Mouse (Mus musculus) layer of hippocampus, postnatal 10 days (tissue): ENCODE measurements around the gene Mmd. TPM values are rescaled to one million over a fixed set of nuclear protein-coding genes. Genes with fewer than 3 reads are reported as not detected.
"Not testable (repeated sequence)": the region's sequence is repeated elsewhere in the genome, so short reads cannot be mapped to it uniquely, and the experiment has no call there.

Experiments
- DNase-seq, 2 experiments: peaks; one replicate each; pipeline ENCODE4 v3.0.0; 2021; ENCODE audit warnings: low spot score in 2 of 2
- total RNA-seq, 2 experiments: library from RNA; stranded (reverse); gene quantifications; 2 replicates each; pipeline ENCODE4 v1.2.3; 2021

Gene Mmd
- total RNA-seq, 2 experiments from 2014 or later = 311 to 324 TPM

DNA sequence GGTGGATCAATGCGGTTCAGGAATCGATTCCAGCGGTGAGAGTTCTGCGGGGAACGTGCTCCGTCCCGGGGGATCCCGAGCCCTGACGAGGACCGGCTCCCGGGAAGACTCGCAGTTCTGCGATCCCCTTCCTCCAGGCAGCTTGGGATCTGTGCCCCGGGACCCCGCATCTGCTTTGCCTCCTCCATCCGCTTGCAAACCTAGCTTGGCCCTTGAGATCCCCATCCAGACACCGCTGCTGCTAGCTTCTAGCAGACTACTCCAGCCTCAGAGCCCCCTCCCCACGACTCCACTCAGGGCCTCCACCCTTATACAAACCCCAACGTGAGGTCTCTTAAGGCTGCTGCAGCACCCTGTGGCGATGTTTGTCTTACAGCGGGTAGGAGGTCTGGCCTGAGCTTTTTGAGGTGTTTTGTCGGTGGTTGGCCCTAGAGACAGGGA, 465 bp downstream of the Mmd start:
- DNase-seq = no peak

GRCm38 (mm10) chr11:90250189-90250588, 933 bp downstream of the Mmd start:
- peak in 1 of 2 experiments; percentile 44 for DNase-seq

- DNase-seq = no peak
These were observed 1.5 kb downstream of the Mmd start for GRCm38 (mm10) chr11:90250730-90251129.

- no peak for DNase-seq
These were observed 2.7 kb downstream of the Mmd start for GRCm38 (mm10) chr11:90251923-90252322.

DNA sequence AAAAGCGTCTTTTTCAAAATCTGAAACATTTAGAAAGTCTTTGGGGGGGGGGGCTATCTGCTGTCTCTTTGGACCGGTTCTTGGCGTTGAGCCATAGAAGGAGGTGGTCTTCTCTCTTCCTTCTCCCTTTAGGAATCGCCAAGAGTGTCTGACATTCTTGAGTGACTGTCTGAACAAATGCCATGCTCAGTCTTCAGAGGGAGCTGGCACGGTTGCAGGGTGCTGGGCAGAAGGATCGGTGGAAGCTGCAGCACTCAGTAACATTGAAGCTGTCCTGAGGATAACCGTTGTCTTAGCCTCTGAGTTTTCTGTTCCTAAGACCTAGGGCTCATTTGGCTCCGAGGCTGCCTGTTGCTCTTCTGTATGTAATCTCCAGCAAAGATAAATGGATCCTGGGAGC, 3.1 kb downstream of the Mmd start:
- DNase-seq = peak in 1 of 2 experiments; percentile 41

GRCm38 (mm10) chr11:90254536-90254935, 5.3 kb downstream of the Mmd start:
- DNase-seq = no peak

DNA sequence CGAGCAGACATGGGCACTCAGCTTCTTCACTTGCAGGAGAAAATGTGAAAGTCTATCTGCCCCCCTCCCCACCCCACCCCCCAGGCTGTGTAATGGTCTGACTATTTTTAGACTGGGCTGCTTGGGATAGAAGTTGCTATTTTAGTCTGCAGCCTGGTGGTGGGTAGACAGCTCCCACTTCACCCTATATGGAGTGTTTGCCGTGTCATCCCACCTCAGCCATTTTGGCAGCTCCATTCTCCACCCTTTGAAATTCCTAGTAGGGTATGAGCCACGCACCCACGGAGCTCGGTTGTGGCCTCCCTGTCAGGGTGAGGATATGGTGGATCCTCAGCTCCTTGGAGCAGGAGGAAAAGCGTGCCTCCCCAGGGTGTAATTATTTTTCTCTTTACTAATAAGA, 6.4 kb downstream of the Mmd start:
- DNase-seq = no peak

- no peak for DNase-seq
These were observed 7.7 kb downstream of the Mmd start for GRCm38 (mm10) chr11:90256833-90257525.

GRCm38 (mm10) chr11:90258321-90258927, 9.2 kb downstream of the Mmd start:
- DNase-seq = no peak

DNA sequence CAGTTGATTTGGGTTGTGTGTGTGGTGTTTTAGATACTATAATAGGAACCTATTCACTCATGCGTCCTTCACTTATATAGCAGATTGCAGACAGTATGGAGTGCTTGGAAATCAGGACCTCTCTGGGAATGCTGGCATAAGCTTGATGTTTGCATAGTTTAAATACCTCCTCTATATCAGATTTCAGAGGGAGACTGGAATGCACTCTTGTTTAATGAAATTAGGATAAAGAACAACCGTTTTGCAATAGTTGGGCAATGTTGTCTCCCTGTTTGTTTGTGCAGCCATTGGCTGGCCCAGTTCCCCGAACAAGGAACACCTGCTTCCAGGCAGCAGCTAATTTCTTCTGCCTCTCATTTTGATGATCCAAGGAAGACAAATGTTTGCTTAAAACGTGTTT, 9.8 kb downstream of the Mmd start:
- DNase-seq = no peak

- no peak for DNase-seq
These were observed 10.6 kb downstream of the Mmd start for GRCm38 (mm10) chr11:90259826-90260225.

DNA sequence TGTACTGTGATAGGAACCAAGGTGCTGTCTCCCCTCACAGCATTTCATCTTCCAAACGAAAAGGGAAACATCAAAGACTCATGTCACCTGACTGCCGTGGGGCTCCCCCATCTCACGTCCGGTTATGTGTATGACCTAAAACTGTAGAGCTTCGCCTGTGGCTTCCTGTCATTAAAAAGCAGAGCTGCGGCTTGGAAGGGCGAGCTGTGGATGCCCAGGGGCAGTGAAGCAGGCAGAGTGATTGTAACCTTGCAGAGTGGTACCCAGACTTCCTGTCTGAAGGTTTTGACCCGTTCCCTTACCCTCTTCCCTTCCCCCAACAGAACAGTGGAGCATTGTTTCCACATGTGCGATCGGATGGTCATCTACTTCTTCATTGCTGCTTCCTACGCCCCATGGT, 14.9 kb downstream of the Mmd start:
- DNase-seq = no peak

- no peak for DNase-seq
These were observed 16.3 kb downstream of the Mmd start for GRCm38 (mm10) chr11:90265581-90265980.

GRCm38 (mm10) chr11:90268934-90269333, 19.7 kb downstream of the Mmd start:
- DNase-seq = no peak

DNA sequence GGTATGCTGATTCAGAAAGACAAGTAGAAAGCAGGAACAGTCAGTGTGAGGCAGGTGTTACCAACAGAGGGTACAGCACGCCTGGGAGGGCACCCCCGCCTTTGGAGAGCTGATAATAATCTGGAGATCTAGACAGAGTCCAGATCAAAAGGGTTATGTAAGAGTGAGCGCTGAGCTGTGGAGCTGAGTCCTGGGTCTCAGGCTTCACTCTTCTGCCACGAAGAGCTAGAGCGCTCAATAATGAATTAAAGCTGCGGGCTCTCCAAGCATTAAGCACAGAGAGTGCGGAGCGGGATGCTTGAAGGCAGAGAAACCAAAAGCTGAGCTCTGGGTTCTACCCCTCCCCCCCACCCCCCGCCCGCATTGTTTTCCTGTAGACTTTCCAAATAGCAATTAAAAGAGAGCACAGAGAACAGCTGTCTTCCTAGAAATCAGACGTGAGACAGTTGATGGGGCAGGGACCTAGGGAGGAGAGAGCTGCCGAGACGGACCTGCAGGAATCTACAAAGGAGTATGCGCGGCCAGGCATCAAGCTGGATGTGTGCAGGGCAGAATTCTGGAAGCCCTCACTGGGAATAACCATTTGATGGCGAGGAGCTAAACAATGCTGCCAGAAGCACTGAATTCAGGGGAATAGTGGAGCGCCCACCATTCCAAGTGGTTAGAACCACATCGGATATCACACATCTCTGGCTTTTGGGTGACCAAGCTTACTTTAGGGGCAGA, 20.3 kb downstream of the Mmd start:
- no peak for DNase-seq

DNA sequence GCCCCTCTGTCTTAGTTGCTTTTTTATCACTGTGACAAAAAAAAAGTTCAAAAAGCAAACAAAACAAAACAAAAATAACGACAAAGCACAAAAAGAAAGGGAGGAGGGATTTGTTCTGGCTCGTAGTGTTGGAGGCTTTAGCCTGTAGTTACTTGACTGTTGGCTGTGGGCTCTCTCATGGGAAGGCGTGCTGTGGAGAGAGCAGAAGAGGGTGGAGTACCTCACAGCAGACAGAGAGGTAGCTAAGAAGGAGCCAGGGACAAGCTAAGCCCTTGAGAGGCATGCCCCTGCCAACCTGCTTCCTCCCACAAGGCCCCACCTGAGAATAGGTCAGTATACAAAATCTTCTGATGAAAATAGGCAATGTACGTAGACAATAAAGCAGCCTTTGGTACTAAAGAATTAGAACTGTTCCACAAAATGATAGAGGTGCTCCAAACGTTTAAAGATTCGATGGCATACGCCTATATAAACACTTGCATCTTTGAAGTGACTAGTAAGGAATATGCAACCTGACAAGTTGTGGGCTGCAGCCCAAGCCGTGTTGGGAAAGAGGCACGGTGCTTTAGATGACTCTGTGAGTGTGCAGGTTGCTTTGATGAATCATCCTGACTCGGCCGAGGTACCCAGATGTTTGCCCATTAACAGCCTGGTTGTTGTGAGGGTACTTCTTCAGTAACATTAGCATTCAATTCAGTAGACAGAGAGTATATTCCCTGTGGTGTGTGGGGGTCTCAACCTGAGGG, 21.0 kb downstream of the Mmd start:
- DNase-seq = no peak

DNA sequence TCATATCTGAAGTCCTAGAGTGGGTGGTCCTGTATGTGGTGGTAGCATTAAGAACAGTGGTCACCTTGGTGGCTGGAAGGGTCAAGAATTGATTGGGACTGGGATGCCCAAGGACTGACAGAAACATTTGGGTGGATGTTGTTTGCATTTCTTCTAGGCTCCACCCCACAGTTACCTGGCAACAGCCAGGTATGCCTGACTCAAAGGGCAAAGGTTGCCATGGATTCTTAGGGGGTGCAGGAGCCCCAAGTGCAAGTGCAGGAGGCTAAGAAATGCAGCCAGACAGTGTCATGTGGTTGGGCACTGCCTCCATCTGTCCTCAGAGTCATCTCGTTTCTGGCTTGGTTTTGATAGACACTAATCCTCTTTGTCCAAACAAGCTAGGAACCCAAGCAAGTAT, 24.9 kb downstream of the Mmd start:
- no peak for DNase-seq

DNA sequence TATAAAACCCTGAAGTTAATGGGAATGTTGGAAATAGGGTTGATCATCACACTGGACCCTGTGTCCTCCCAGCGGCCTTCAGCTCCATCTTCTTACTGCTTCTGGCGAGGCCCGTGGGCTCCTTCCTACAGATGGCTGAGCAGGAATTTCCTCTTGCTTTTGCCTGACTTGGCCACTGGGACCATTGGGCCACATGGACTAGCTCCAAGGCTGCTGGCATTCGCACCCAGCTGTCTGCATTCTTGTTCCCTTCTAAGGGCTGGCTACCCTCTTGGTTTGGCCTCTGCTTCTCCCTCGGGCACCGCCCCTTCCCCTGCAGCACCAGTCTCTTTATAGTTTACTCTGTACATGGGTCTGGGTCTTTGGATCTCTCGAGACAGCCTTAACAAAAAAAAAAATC, 26.4 kb downstream of the Mmd start:
- DNase-seq = peak; percentile 32 to 38

GRCm38 (mm10) chr11:90276150-90276549, 26.9 kb downstream of the Mmd start:
- DNase-seq = no peak

- no peak for DNase-seq
These were observed 27.3 kb downstream of the Mmd start for GRCm38 (mm10) chr11:90276561-90276960.

- no peak for DNase-seq
These were observed 30.8 kb downstream of the Mmd start for GRCm38 (mm10) chr11:90280069-90280468.

DNA sequence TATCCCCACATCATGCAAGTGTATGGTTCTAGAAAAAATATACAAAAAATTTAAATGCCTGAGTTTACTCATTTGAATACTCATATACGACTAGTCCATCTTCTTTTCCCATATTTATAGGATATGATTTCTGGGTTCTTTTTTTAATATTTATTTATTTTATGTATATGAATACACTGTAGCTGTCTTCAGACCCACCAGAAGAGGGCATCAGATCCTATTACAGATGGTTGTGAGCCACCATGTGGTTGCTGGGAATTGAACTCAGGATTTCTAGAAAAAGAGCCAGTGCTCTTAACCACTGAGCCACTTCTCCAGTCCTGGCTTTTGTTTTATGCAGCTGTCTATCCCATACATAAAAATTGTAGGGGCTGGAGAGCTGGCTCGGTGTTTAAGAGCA, 32.7 kb downstream of the Mmd start:
- not testable (repeated sequence) for DNase-seq
